Mouse (Mus musculus) olfactory bulb, adult 2 months (tissue): Measurements from ENCODE around the gene Mvd. TPM values are rescaled to one million over a fixed set of nuclear protein-coding genes. Genes with fewer than 3 reads are reported as not detected.

ENCODE experiments used
- H3K27ac ChIP-seq: fragments of 200-500 bp; 2 replicates; pipeline ENCODE4 v1.5.1; 2012; ENCODE audit warnings: low read depth, low read length; ENCODE audit not compliant: insufficient read depth
- H3K4me1 ChIP-seq: fragments of 200-500 bp; 2 replicates; pipeline ENCODE4 v1.6.1; 2012; ENCODE audit warnings: low read length; ENCODE audit not compliant: control insufficient read depth, insufficient read depth
- H3K4me3 ChIP-seq: fragments of 200-500 bp; 2 replicates; pipeline ENCODE4 v1.5.1; 2012; ENCODE audit warnings: mild to moderate bottlenecking, low read depth, low read length, moderate library complexity; ENCODE audit not compliant: insufficient read depth
- CTCF ChIP-seq: fragments of 200-500 bp; IDR thresholded peaks from 2 replicates; pipeline ENCODE4 v1.5.1; 2012; ENCODE audit warnings: low read depth, mild to moderate bottlenecking, low read length, moderate library complexity; ENCODE audit not compliant: insufficient read depth
- POLR2A ChIP-seq: fragments of 200-500 bp; IDR thresholded peaks from 2 replicates; pipeline ENCODE4 v1.6.1; 2012; ENCODE audit warnings: mild to moderate bottlenecking, low read depth, low read length, moderate library complexity; ENCODE audit not compliant: insufficient read depth
- WGBS: fragments of 180-500 bp; shearing (Covaris S2); methylation state at CpG from one replicate; pipeline ENCODE4 v1.1.7; 2018; 5-methylcytosine and 5-hydroxymethylcytosine counted together
- polyA plus RNA-seq: library from polyadenylated mRNA; stranded (reverse); fragments of >200 nt; gene quantifications from 2 replicates; pipeline ENCODE4 v1.2.4, GENCODE M21; 2012; ENCODE audit warnings: low replicate concordance; ENCODE audit not compliant: missing spikeins, insufficient read depth, insufficient read length

Mvd gene
- polyA plus RNA-seq, 1 experiment = not detected

GRCm38 (mm10) chr8:122459990-122460389, 16.8 kb upstream of the Mvd start:
- TF ChIP-seq CTCF = no peak
- TF ChIP-seq POLR2A = no peak
- H3K4me1 ChIP-seq = peaks cover 54% of the 10 kb centered on the region
- H3K27ac ChIP-seq = no peak overlapping the region
- 22% methylated on average over 7 of the region's 7 CpGs for WGBS
- peak overlapping the region; percentile 34; the same call in 1 of the 2 replicates for H3K4me3 ChIP-seq

DNA sequence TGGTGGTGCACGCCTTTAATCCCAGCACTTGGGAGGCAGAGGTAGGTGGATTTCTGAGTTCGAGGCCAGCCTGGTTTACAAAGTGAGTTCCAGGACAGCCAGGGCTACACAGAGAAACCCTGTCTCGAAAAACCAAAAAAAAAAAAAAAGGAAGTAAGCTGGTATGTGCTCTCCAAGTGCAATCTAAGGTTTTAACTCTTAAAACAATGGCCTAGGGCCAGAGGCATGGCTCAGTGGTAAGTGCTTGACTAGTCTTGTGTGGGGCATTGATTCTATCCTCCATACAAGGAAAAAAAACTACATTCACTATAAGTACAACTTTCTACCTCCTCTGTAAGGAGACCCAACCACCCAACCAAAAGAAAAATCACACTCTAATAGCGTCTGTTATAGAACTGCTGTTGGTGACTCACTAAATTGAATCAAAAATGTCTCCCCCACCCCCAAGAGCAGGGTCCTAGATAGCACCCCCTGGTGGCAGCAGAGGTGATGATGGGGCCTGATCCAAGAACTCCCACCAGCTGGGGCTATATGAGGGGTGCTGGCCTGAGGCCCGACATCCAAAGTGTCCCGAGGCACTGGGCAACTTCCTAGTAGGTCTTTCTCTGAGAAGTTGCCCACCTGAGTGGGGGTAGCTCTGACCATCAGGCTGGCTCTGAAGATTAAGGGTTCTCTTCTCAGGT, 16.1 kb upstream of the Mvd start:
- WGBS = 58% methylated on average over 6 of the region's 6 CpGs
- H3K4me3 ChIP-seq = no peak overlapping the region
- TF ChIP-seq CTCF (peak; percentile 32; the same call in 1 of the 2 replicates), POLR2A (no peak)

DNA sequence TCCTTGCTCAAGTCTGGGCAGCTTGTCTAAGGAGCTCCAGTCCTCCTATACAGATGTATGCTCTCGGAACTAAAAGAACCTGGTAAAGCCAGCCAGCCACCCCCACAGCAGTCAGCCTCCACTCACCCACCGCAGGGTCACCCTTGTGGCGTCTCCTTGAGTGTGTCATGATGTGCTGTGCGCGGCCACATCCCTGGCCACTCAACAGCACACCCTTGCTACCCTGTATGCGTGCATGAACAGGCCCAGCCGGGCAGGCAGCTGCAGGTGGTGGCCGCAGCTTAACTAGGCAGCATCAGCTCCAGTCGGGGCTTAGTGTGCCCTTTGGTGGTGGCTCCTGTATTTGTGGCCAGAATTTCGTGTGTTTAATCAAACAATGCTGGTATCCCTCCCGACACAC, 13.9 kb upstream of the Mvd start:
- Histone ChIP-seq H3K4me3 (no peak overlapping the region), H3K4me1 (peaks cover 39% of the 10 kb centered on the region), H3K27ac (no peak overlapping the region)
- 72% methylated on average over 11 of the region's 11 CpGs for WGBS
- TF ChIP-seq POLR2A (no peak), CTCF (no peak)

More for the DNA sequence above, 16.1 kb upstream of the Mvd start:
- Histone ChIP-seq H3K4me1 (peaks cover 54% of the 10 kb centered on the region), H3K27ac (no peak overlapping the region)

DNA sequence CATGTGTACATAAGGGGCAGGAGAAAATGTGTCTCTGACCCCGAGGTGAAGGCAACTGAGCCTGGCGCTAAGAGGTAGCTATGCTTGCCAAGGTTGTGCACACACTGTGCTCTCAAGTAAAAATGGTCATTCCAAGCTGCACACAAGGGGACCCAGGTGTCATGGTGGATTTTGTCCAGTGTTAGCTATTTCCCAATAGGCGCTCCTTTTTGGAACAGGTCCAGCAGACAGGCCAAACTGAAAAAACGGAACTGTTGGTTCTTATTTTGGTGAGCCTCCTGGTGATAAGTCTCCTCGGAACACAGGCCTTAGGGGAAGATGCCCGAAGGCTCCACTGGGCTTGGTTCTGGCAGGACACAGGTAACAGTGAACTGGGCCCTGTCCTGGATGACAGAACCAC, 11.2 kb upstream of the Mvd start:
- peaks cover 13% of the 10 kb centered on the region for H3K4me1 ChIP-seq
- no peak overlapping the region for H3K4me3 ChIP-seq
- TF ChIP-seq POLR2A = no peak
- no peak for TF ChIP-seq CTCF
- 81% methylated on average over 6 of the region's 6 CpGs for WGBS
- H3K27ac ChIP-seq = no peak overlapping the region

- WGBS = 89% methylated on average over 10 of the region's 10 CpGs
- TF ChIP-seq POLR2A (no peak), CTCF (no peak)
- H3K4me3 ChIP-seq = no peak overlapping the region
- no peak overlapping the region for H3K27ac ChIP-seq
- peaks cover 2% of the 10 kb centered on the region for H3K4me1 ChIP-seq
Measured at GRCm38 (mm10) chr8:122452154-122452553, 8.9 kb upstream of the Mvd start.

- 74% methylated on average over 7 of the region's 7 CpGs for WGBS
- no peak overlapping the region for H3K27ac ChIP-seq
Measured at GRCm38 (mm10) chr8:122451161-122451703, 8.0 kb upstream of the Mvd start.

DNA sequence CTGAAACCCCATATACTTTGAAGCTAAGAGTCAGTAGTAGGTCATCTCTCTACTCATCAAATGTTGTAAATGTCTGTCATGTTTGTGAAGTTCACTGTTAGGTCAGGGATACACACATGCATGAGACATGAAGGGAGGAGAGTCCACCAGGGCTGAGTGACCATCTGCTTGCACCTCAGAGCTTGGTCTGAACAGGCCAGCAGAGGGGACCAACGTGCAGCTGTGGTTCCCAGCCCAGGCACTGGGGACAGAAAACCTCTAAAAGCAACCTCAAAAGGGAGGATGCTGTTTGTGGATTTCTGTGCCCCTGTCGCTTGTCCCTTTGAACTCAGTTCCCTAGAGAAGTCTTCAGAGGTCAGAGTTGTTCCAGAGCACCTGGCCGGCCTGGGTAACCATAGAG, 2.0 kb upstream of the Mvd start:
- Histone ChIP-seq H3K4me1 (peaks cover 9% of the 10 kb centered on the region), H3K27ac (no peak overlapping the region), H3K4me3 (no peak overlapping the region)
- TF ChIP-seq CTCF = no peak
- TF ChIP-seq POLR2A = no peak
- WGBS = 64% methylated on average over 3 of the region's 3 CpGs

More at GRCm38 (mm10) chr8:122451161-122451703, 8.0 kb upstream of the Mvd start:
- H3K4me1 ChIP-seq = no peaks in the 10 kb centered on the region
- H3K4me3 ChIP-seq = no peak overlapping the region
- TF ChIP-seq CTCF (no peak), POLR2A (no peak)

DNA sequence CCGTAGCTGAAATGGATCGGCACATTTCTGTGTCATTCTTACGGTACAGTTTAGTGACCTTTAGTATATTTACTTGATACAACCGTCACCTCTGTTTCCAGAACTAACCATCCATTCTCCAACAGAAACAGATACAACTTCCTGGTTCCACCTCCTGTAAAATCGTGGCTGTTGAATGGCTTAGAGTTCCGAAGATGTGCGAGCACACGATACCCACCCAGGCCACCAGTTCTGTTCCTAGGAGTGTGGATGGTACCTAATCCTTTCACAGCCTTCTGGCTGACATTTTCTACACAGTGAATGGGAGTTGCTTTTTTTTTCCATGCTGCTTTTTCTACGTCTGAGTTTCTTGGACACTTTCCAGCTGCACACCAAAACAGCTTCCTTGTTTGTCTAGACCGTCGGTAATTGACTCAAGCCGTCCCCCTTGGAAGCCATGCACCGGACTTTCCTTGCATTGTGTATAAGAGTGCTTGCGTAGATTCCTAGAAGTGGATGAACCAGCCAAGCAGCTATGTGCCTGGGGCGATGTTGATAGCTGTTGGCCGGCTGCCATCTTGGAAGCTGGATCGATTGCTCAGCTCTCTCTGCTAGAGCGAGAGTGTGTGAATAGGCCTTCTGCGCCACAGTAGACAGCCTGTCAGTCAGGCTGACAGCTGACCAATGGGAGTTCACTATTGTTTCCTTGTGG, 981 bp upstream of the Mvd start:
- Histone ChIP-seq H3K4me3 (peak overlapping the region; percentile 68), H3K27ac (peak overlapping the region; percentile 85), H3K4me1 (peaks cover 9% of the 10 kb centered on the region)
- TF ChIP-seq POLR2A (0 out of 2 replicates have a peak, but pooled peaks have one; percentile 21), CTCF (no peak)
- under 1% methylated on average over 19 of the region's 19 CpGs for WGBS

DNA sequence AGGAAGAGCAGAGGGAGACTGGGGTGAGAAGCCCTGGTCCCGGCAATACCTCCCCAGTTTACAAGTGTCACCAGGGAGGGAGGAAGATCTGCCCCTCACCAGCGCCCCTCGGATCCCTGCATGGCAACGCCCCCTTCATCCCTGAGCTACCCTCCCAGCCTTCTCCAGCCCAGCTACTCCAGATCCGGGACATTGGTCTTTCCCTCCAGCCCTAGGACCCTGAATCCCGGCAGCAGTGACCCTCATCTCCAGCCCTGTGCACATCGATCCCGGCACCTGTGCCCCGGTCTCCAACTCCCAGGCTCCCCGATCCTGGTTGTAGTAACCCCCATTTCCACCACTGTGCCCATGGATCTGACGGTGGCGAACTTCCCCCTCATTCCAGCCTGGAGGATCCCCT, 441 bp downstream of the Mvd start:
- Histone ChIP-seq H3K27ac (peak overlapping the region; percentile 23), H3K4me3 (peak overlapping the region; percentile 78), H3K4me1 (peaks cover 9% of the 10 kb centered on the region)
- WGBS = 1% methylated on average over 12 of the region's 12 CpGs
- no peak for TF ChIP-seq POLR2A
- TF ChIP-seq CTCF = no peak
